Mouse (Mus musculus): ENCODE results near the gene Kif5a. TPM values are rescaled to one million over a fixed set of nuclear protein-coding genes. Genes with fewer than 3 reads are reported as not detected.

Gene Kif5a
- polyA plus RNA-seq, 1 experiment from 2014 or later: 0.28 TPM

DNA sequence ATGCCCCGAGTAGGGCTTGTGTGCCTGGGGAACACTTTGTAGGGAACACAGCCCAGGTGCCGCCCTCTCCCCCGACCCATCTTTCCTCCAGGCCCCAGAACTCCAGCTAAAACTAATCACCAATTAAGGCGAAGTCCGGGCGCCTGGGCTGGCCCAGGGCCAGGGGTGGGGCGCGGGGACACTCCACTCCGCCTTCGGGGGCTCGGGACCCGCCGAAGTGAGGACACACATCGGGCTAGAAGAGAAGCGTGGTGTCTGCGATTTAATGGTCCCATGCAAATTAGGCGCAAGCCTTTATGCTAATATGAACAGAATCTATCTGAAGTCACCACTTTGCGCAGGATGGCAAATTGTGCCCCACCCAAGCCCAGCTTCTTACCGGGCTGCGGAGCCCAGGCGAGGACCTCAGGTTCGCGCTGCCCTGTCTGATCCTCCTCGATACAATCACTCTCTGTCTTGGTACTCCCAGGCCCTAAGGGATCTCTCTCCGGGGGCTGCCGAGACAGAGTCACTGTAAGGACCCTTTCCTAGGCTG, 74.0 kb downstream of the Kif5a start:
- Histone ChIP-seq H3K9ac (ENCODE audit: low read depth, low read length) (peak overlapping the region; percentile 72), H3K4me3 (replicated peaks; ENCODE audit: low read depth, low read length) (peak overlapping the region; percentile 71), H3K4me2 (ENCODE audit: low read length) (peak overlapping the region; percentile 87), H3K4me1 (replicated peaks; ENCODE audit: insufficient read depth, low read length) (peaks cover 14% of the 10 kb centered on the region; the same call in 1 of the 2 replicates), H3K9me3 (replicated peaks; ENCODE audit: low read length) (no peaks in the 10 kb centered on the region), H3K27me3 (ENCODE audit: insufficient read depth, low read length) (no peaks in the 10 kb centered on the region), H3K36me3 (ENCODE audit: insufficient read depth, low read length) (peaks cover 12% of the 10 kb centered on the region; the same call in 1 of the 2 replicates), H3K27ac (peak overlapping the region; percentile 75)
- 0 out of 2 replicates have a peak, but pooled peaks have one; percentile 1 for ATAC-seq (replicated peaks; ENCODE audit: low FRiP score, low read depth)
- WGBS: under 1% methylated on average over 26 of the region's 26 CpGs
- TF ChIP-seq CTCF (IDR thresholded peaks at IDR 0.05; ENCODE audit: low read depth): no peak
- peak; percentile 46 for DNase-seq (ENCODE audit: low spot score)

GRCm38 (mm10) chr10:127188465-127189115, 74.6 kb downstream of the Kif5a start:
- Histone ChIP-seq H3K27ac (peak overlapping the region; percentile 75), H3K27me3 (ENCODE audit: insufficient read depth, low read length) (no peaks in the 10 kb centered on the region), H3K4me2 (ENCODE audit: low read length) (peak overlapping the region; percentile 87), H3K36me3 (ENCODE audit: insufficient read depth, low read length) (peaks cover 12% of the 10 kb centered on the region; the same call in 1 of the 2 replicates), H3K9me3 (replicated peaks; ENCODE audit: low read length) (no peaks in the 10 kb centered on the region), H3K4me3 (replicated peaks; ENCODE audit: low read depth, low read length) (peak overlapping the region; percentile 71), H3K9ac (ENCODE audit: low read depth, low read length) (peak overlapping the region; percentile 72), H3K4me1 (replicated peaks; ENCODE audit: insufficient read depth, low read length) (peaks cover 14% of the 10 kb centered on the region; the same call in 1 of the 2 replicates)
- ATAC-seq (replicated peaks; ENCODE audit: low FRiP score, low read depth) (peak; percentile 77), DNase-seq (ENCODE audit: low spot score) (peak; percentile 83)
- no peak for TF ChIP-seq CTCF (IDR thresholded peaks at IDR 0.05; ENCODE audit: low read depth)
- WGBS: under 1% methylated on average over 31 of the region's 46 CpGs

DNA sequence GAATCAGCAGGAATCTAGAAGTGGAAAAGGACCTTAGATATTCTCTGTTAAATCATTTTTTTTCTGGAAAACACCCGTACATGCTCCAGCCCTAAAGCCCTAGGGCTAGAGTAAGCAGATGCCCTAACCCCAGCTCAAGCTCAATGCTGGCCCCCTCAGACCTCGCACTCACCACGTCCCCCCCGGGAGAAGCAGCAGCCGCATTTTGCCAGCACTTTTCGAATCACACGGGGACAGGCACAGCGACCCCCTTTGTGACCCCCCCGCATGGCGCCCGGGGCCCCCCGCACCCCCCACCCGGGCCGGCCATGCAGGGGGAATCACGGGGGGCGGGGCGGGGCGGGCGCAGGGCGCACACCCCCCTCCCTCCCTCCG, 75.1 kb downstream of the Kif5a start:
- no peak for ATAC-seq (replicated peaks; ENCODE audit: low FRiP score, low read depth)
- H3K27ac ChIP-seq: peak overlapping the region; percentile 75
- peaks cover 12% of the 10 kb centered on the region; the same call in 1 of the 2 replicates for H3K36me3 ChIP-seq (ENCODE audit: insufficient read depth, low read length)
- under 1% methylated on average over 8 of the region's 21 CpGs for WGBS
- H3K4me2 ChIP-seq (ENCODE audit: low read length): peak overlapping the region; percentile 87
- H3K4me1 ChIP-seq (replicated peaks; ENCODE audit: insufficient read depth, low read length): peaks cover 14% of the 10 kb centered on the region; the same call in 1 of the 2 replicates
- H3K4me3 ChIP-seq (replicated peaks; ENCODE audit: low read depth, low read length): peak overlapping the region; percentile 71
- DNase-seq (ENCODE audit: low spot score): no peak
- H3K9ac ChIP-seq (ENCODE audit: low read depth, low read length): peak overlapping the region; percentile 72
- no peaks in the 10 kb centered on the region for H3K9me3 ChIP-seq (replicated peaks; ENCODE audit: low read length)
- no peaks in the 10 kb centered on the region for H3K27me3 ChIP-seq (ENCODE audit: insufficient read depth, low read length)
- no peak for TF ChIP-seq CTCF (IDR thresholded peaks at IDR 0.05; ENCODE audit: low read depth)

- Histone ChIP-seq H3K27ac (no peak overlapping the region), H3K9ac (ENCODE audit: low read depth, low read length) (peak overlapping the region; percentile 72; the same call in 1 of the 2 replicates), H3K9me3 (replicated peaks; ENCODE audit: low read length) (no peaks in the 10 kb centered on the region), H3K27me3 (ENCODE audit: insufficient read depth, low read length) (no peaks in the 10 kb centered on the region), H3K4me1 (replicated peaks; ENCODE audit: insufficient read depth, low read length) (peaks cover 14% of the 10 kb centered on the region; the same call in 1 of the 2 replicates), H3K4me3 (replicated peaks; ENCODE audit: low read depth, low read length) (peak overlapping the region; percentile 71), H3K36me3 (ENCODE audit: insufficient read depth, low read length) (peaks cover 6% of the 10 kb centered on the region; the same call in 1 of the 2 replicates), H3K4me2 (ENCODE audit: low read length) (peak overlapping the region; percentile 87)
- ATAC-seq (replicated peaks; ENCODE audit: low FRiP score, low read depth) (no peak), DNase-seq (ENCODE audit: low spot score) (no peak)
- no peak for TF ChIP-seq CTCF (IDR thresholded peaks at IDR 0.05; ENCODE audit: low read depth)
- 42% methylated on average over 10 of the region's 10 CpGs for WGBS
Measured at GRCm38 (mm10) chr10:127187371-127188078, 75.6 kb downstream of the Kif5a start.

GRCm38 (mm10) chr10:127186451-127186850, 76.7 kb downstream of the Kif5a start:
- no peak for ATAC-seq (replicated peaks; ENCODE audit: low FRiP score, low read depth)
- Histone ChIP-seq H3K4me2 (ENCODE audit: low read length) (no peak overlapping the region), H3K9ac (ENCODE audit: low read depth, low read length) (no peak overlapping the region), H3K4me1 (replicated peaks; ENCODE audit: insufficient read depth, low read length) (peaks cover 14% of the 10 kb centered on the region; the same call in 1 of the 2 replicates), H3K27ac (no peak overlapping the region), H3K27me3 (ENCODE audit: insufficient read depth, low read length) (no peaks in the 10 kb centered on the region), H3K9me3 (replicated peaks; ENCODE audit: low read length) (no peaks in the 10 kb centered on the region), H3K36me3 (ENCODE audit: insufficient read depth, low read length) (0 out of 2 replicates have a peak, but pooled peaks cover 3% of the 10 kb centered on the region), H3K4me3 (replicated peaks; ENCODE audit: low read depth, low read length) (no peak overlapping the region)
- WGBS: 75% methylated on average over 1 of the region's 1 CpGs
- no peak for DNase-seq (ENCODE audit: low spot score)
- peak; percentile 41; the same call in 1 of the 2 replicates for TF ChIP-seq CTCF (IDR thresholded peaks at IDR 0.05; ENCODE audit: low read depth)

GRCm38 (mm10) chr10:127185506-127185905, 77.6 kb downstream of the Kif5a start:
- Histone ChIP-seq H3K4me1 (replicated peaks; ENCODE audit: insufficient read depth, low read length) (peaks cover 14% of the 10 kb centered on the region; the same call in 1 of the 2 replicates), H3K9ac (ENCODE audit: low read depth, low read length) (no peak overlapping the region), H3K9me3 (replicated peaks; ENCODE audit: low read length) (no peaks in the 10 kb centered on the region), H3K36me3 (ENCODE audit: insufficient read depth, low read length) (no peaks in the 10 kb centered on the region), H3K4me3 (replicated peaks; ENCODE audit: low read depth, low read length) (no peak overlapping the region), H3K27me3 (ENCODE audit: insufficient read depth, low read length) (no peaks in the 10 kb centered on the region), H3K4me2 (ENCODE audit: low read length) (no peak overlapping the region), H3K27ac (no peak overlapping the region)
- ATAC-seq (replicated peaks; ENCODE audit: low FRiP score, low read depth): no peak
- no peak for TF ChIP-seq CTCF (IDR thresholded peaks at IDR 0.05; ENCODE audit: low read depth)
- no peak for DNase-seq (ENCODE audit: low spot score)
- WGBS: 85% methylated on average over 15 of the region's 15 CpGs
